Mouse (Mus musculus): ENCODE measurements at regions not wholly inside any gene's neighbourhood (a gene's known extent, or its start where the extent isn't known, plus 50 kb on each side); places are given as distances from the start of the nearest gene placed in this dataset.

DNA sequence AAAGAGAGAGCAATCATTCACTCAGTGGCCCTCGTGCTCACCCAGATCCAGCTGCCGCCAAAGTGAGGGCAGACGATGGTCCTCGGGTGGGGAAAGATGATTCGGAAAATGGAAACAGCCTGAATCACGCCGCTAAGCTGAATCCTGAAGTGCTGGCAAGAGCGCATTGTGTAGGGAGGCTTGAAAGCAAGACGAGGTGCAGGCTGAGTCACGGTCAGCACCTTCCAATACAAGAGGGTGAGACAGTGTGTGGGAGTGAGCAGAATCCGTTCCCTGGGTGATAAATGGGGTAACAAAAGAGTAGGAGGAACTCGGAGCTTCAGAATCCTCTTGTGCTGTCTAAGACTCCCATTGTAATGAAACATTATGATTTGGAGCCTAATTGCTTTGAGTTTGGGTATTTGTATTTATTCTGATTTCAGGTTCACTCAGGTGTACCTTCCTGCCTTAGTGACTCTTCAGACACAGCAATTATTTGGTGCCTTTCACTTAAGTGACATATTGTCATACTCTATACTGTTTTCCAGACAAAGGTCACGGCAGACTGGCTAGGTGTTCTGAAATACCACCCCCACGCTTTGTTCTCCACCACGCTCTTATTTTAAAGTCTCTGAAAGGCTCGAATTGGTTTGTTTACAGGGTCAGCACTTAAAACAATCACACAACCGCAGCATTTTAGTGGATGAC lies 70.0 kb downstream of the Mbip start:
- no peak for TF ChIP-seq CTCF (IDR thresholded peaks at IDR 0.05)
- TF ChIP-seq EP300 (IDR thresholded peaks at IDR 0.05) = no peak
